Mouse (Mus musculus) adrenal gland (tissue): ENCODE data around the gene Gm17175.
"Not testable (repeated sequence)": the region's sequence is repeated elsewhere in the genome, so short reads cannot be mapped to it uniquely, and the experiment has no call there.

Source experiments
- intact Hi-C: fragments of 180-260 bp; cut with DNase I; formaldehyde crosslinking; loops from one replicate; pipeline ENCODE4 v1.15.1; 2025
- long read RNA-seq, 2 experiments: library from polyadenylated mRNA; unstranded; transcript quantifications; one replicate each; pipeline ENCODE4 v2.0.0; 2020; ENCODE audit warnings: borderline replicate concordance in 1 of 2; ENCODE audit not compliant: insufficient replicate concordance in 1 of 2

Gene Gm17175
- long read RNA-seq, experiment 1 = 0 reads
- long read RNA-seq, experiment 2 = 0 reads

DNA sequence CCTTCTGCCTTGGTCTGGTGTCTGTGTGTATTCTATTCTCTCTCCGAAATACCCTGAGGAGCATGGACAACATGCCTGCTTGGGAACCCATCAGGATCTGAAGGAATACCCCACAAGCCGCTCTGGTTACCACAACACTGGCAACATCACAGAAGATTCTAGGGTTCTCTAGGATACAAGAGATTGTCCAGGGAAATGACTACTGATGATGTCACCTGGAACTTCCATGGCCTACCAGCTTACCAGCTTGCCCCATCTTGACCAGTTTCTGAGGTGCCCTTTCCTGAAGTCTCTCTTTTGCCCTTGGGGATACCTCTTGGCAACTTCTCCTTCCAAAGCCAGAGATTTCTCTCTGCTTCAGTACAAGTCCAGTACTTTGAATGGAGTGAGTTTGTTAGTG, at the start of gene Gm17175:
TSS of gene Gm17175 (minus strand) at position 101 of the 400 bp plus-strand sequence.
- intact Hi-C loops = not testable (repeated sequence)

DNA sequence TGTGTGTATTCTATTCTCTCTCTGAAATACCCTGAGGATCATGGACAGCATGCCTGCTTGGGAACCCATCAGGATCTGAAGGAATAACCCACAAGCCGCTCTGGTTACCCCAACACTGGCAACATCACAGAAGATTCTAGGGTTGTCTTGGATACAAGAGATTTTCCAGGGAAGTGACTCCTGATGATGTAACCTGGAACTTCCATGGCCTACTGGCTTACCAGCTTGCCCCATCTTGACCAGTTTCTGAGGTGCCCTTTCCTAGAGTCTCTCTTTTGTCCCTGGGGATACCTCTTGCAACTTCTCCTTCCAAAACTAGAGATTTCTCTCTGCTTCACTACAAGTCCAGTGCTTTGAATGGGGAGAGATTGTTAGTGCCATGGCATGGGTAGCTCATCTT, 37.3 kb upstream of the Gm17175 start, which contains the start of gene Gm17078:
TSS of gene Gm17078 (minus strand) at position 101 of the 400 bp plus-strand sequence.
- intact Hi-C loops = no loop called here

DNA sequence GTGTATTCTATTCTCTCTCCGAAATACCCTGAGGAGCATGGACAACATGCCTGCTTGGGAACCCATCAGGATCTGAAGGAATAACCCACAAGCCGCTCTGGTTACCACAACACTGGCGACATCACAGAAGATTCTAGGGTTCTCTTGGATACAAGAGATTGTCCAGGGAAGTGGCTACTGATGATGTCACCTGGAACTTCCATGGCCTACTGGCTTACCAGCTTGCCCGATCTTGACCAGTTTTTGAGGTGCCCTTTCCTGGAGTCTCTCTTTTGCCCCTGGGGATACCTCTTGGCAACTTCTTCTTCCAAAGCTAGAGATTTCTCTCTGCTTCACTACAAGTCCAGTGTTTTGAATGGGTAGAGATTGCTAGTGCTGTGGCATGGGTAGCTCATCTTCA, 18.2 kb upstream of the Gm17175 start, which contains the start of gene Gm17174:
TSS of gene Gm17174 (minus strand) at position 101 of the 400 bp plus-strand sequence.
- intact Hi-C loops = not testable (repeated sequence)

DNA sequence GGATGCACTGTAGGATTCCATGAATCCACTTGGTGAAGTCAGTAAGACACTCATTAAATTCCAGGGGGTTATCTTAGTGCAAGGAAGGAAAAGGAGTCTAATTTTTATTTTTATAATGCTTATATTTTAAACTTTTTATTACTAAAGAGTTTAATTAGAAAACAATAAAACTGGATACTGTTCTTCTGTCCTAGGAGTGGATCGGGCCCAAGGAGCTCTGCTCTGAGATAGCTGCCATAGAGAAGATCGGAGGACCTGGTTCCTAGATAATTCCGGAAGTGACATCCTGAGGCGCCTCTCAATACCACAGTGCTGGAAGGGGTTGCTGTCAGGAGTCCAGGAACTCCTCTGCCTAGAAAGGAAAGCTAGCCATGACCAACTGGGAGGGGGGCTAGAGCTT, 21.4 kb downstream of the Gm17175 start, which contains the start of gene Gm5622:
TSS of gene Gm5622 (plus strand) at position 301 of the 400 bp plus-strand sequence.
- intact Hi-C loops = no loop called here
